Mouse (Mus musculus): ENCODE results near the gene Plcb3.
"Not testable (repeated sequence)": the region's sequence is repeated elsewhere in the genome, so short reads cannot be mapped to it uniquely, and the experiment has no call there.

Gene Plcb3

GRCm38 (mm10) chr19:6991166-6991565 is 14.9 kb upstream of the Plcb3 start:
- DNase-seq (ENCODE audit: low read depth in 1 of 2, low spot score in 2 of 2), result not testable (repeated sequence)

DNA sequence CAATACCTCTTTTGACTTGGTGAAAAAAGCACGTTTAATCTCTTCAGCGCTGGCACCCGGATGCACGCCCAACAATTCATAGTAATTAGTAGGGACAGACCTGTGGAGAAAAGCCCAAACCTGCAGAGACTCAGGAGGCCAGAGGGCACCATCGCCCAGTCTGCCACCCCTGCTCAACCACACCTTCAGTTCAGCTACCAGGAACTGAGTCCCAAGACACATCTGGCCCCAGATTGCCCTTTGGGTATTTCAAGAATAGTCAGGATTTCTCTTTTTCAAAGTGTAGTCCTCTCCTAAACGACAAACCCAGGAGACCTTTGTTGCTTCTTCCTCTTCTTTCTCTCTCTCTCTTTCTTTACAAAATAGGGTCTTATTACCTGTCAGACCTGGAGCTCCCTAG is 14.4 kb upstream of the Plcb3 start:
- no peak for DNase-seq (ENCODE audit: low read depth in 1 of 2, low spot score in 2 of 2)

DNA sequence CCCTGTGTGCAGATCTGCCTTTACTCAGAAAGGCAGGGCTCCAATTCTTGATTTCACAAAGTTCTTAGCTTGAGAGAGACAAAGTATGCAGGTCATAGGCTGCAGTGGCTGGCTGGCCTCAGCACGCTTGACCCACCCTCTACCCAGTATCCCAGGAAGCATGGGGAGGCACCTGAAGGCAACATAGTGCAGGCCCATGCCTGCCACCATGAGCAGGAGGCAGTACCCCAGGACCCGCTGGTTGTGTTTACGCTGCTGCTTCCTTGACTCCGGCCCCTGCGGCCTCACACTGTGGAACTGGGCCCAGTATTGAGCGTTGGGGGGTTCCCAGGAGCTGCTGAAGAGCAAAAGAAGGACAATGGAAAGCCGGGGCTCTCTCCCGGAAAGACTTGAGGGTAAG is 13.0 kb upstream of the Plcb3 start:
- DNase-seq (ENCODE audit: low read depth in 1 of 2, low spot score in 2 of 2), result no peak

DNA sequence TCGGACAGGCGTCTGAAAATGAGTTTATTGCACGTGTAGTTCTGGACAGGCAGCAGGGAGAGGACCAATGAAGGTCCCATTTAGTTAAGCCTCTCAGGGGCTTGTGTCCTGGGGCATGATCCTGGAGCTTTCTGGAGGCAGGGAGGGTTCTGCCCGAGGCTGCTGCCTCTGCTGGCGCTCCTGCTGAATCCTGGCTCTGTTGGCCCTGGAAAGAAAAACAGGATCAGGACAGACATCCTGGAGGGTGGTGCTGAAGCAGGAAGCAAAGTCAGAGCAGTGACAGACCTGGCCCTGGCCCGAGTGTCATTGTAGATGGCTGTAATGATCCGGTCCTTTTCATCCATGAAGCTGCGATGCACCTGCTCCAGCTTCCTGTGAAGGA is 11.6 kb upstream of the Plcb3 start:
- no peak for DNase-seq (ENCODE audit: low read depth in 1 of 2, low spot score in 2 of 2)

- no peak for DNase-seq (ENCODE audit: low read depth in 1 of 2, low spot score in 2 of 2)
These were observed 11.0 kb upstream of the Plcb3 start, which contains the start of gene Vegfb for GRCm38 (mm10) chr19:6987061-6987903. Gene Vegfb (minus strand): TSS chr19:6987651.

GRCm38 (mm10) chr19:6985951-6986708 is 9.9 kb upstream of the Plcb3 start:
- no peak for DNase-seq (ENCODE audit: low read depth in 1 of 2, low spot score in 2 of 2)

DNA sequence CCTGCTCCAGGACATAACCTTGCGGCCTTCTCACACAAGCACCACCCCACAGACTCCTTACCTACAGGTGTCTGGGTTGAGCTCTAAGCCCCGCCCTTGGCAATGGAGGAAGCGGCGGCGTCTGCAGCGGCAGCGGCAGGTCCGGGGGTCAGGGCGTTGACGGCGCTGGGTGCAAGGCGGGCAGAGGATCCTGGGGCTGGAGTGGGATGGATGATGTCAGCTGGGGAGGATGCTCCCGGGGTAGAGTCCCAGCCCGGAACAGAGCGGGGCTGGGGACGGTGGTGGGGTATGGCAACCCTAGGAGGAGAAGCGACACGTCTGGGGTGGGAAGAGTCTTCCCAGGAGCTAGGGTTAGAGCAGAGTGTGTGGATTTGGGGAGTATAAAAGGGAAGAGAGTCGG is 9.0 kb upstream of the Plcb3 start:
- DNase-seq (ENCODE audit: low read depth in 1 of 2, low spot score in 2 of 2), result no peak

DNA sequence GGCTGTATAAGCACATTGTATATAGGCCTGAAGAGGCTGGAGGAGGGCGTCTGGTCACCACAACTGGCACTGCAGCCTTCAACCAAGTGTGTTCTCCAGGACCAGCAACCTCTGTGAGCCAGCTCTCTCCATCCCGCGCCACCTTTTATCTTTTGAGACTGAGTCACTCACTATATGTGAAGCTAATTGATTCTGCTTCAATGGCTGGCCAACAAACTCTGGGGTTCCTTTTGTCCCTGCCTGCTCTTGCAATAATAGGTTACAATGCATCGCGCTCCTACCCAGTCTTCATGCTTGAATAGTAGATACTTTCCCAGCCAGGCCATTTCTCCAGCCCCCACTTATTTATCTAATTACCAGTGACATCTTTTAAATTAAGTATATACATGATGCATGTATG is 7.4 kb upstream of the Plcb3 start:
- no peak for DNase-seq (ENCODE audit: low read depth in 1 of 2, low spot score in 2 of 2)

DNA sequence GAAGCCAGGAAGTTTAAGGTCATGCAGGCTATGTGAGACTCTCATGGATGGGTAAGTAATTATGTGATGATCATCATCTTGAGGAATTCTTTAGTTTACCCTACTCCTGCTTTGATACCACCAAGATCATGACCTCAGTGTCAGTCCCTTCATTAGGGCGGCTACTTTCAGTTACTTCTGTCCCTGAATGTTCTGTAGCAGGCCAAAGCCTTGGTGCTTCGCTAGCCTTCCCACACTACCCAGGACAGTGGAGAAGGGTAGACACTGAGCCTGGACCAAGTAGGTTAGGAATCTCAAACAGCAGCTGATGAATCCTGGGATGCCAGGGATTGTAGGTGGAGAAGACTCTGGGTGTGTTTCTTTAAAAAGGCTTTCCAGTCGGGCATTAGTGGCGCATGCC is 5.2 kb upstream of the Plcb3 start:
- no peak for DNase-seq (ENCODE audit: low read depth in 1 of 2, low spot score in 2 of 2)

- peak; percentile 97 to 98 for DNase-seq (ENCODE audit: low read depth in 1 of 2, low spot score in 2 of 2)
These were observed 4.3 kb upstream of the Plcb3 start, which contains the start of gene Fkbp2 for GRCm38 (mm10) chr19:6980381-6981093. Gene Fkbp2 (minus strand): TSS chr19:6980501.

DNA sequence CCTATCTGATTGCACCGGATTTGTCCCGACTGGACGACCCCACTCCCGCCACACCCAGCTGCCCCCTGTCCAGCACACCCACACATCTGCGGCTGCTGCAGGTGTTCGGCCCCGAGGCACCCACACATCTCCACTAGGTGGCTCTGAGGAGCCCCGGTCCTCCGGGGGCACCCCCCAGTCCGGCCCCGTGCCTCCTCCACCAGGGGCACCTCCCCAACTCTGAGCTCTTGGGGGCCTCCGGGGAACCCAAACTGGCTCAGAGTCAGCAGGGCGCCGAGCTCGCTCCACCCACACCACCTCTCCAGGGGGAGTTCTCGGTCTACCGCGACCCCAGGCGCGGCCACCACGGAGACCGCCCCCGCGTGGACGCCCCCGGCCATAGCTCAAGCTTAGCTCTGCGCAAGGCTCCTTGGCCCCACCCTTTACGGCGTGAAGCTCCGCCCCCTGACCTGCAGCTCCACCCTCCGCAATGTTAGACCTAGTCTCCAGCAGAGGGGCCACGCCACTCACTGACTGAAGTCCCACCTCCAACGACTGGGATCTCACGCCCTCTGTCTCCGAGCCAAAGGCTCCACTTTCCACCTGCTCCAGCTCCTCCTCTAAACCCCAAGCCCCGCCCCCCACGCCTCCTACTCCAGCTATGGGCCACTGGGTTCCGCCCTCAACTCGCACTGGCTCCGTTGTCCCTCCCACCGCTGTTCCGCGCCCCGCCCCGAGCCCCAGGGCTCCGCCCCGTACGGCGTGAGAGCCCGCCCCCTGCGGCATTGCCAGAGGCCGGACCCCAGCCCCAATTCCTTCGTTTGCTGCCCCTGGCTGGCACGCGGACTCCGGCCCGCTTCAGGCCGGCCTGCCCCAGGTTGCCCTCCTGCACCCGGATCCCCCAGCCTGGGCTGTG is 3.5 kb upstream of the Plcb3 start:
- peak; percentile 98 to 99 for DNase-seq (ENCODE audit: low read depth in 1 of 2, low spot score in 2 of 2)

DNA sequence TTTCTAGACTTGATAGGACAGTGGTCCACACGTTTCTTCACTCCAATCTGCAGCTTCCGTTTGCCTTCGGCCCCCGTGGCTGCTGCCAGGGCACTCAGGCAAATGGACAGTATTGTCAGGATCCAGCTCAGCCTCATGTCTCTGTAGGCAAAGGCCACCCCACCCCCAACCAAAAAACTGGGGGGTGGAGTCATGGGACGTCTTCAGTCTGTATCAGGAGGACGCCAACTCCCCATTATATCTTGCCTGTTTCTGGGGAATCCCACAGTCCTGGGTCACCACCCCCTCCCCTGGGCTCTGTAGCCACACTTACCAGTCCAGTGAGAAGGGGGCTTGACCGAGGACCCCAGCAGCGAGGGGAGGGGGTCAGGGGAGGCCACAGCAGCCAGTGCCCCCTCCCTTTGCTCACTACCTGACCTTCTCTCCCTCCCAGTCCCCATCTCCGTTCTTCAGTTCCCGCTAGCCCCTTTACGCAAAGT is 2.8 kb upstream of the Plcb3 start:
- DNase-seq (ENCODE audit: low read depth in 1 of 2, low spot score in 2 of 2), result no peak

DNA sequence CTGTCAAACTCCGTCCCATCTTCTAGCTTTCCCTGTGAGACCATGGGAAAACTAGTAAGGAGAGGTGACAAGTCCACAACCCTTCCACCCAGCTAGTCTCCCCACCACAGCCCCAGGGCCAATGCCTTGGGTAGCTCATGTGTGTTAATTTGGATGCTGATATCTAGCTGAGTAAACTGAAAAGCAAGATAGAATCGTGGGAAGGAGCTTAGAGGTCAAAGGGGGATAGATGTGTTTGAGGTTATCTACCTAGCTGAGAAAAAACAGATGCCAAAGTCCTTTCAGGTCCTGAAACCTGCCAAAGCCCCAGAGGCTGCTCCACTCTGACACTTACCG is 2.3 kb upstream of the Plcb3 start:
- no peak for DNase-seq (ENCODE audit: low read depth in 1 of 2, low spot score in 2 of 2)

GRCm38 (mm10) chr19:6977759-6978638 is 1.7 kb upstream of the Plcb3 start:
- no peak for DNase-seq (ENCODE audit: low read depth in 1 of 2, low spot score in 2 of 2)

GRCm38 (mm10) chr19:6974211-6975205 is 1.8 kb downstream of the Plcb3 start, which contains the start of gene Ppp1r14b:
Gene Ppp1r14b (plus strand): TSS chr19:6974968.
- DNase-seq (ENCODE audit: low read depth in 1 of 2, low spot score in 2 of 2), result no peak

DNA sequence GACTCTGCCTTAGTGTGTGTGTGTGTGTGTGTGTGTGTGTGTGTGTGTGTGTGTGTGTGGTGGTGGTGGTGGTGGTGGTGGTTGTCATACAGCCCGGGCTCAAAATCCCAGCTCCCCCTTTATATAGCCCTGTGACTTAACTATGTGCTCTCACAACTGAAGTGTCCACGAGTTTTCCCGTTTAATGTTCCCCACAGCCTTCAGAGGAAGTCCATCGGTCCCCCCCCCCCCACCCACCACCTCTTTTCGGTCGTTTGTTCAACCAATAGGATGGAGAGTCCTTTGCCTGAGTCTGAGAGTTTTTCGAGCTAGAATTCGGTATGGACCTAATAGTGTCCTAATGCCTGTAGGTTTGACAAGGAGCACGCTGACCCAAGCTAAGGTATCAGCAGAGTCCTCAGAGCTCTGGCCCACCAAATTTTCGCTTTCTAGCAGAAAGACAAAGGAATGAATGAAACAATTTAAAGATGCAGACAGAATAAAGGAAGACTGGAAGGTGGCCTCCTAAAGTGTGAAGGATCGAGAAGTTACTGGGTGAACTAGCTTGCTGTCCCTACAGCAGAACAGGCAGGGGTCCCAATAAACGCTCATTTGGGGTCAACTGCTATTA is 2.6 kb downstream of the Plcb3 start:
- DNase-seq (ENCODE audit: low read depth in 1 of 2, low spot score in 2 of 2), result no peak

DNA sequence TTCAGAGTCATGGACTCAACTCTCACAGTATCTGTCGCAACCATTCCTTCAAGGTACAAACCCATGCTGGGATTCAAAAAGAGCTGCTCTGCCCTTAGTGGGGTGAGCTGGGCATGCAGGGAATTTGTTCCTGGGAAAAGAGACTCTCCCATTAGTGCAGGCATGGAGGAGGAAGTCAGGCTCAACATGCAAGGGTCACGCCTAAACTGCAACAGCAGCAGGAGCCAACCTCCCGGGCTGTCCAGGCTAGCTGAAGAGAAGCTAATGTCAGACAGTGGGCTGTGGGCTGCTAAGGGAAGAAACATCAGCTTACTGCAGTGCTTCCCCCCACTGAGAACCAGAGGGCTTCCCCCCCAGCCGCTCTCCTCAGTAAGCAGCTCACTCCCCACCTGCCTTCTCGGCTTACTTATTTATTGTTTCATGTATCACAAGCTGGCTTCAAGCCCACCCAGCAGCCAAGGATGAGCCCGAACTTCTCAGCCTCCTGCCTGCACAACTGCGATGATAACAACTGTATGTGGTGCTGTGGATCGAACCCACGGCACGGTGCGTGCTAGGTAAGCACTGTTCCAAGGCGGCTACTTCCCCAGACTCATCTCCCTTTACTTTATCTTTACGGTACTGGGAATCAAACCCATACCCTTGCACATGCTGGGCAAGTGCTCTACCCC is 3.9 kb downstream of the Plcb3 start:
- no peak for DNase-seq (ENCODE audit: low read depth in 1 of 2, low spot score in 2 of 2)

Measured in monocyte, adult 2 months (primary cell).